Mouse (Mus musculus) lung, postnatal 0 days (tissue): ENCODE measurements around the gene Ciapin1. TPM values are rescaled to one million over a fixed set of nuclear protein-coding genes. Genes with fewer than 3 reads are reported as not detected.
A peak's percentile ranks its signal among the peaks of the same experiment; 100 is the strongest.

Experiments used
- ATAC-seq: fragments of 200-750 bp; cut with Nextera tagmentation; 2 replicates; pipeline ENCODE4 v1.8.0; 2017; ENCODE audit warnings: moderate library complexity
- DNase-seq: peaks from one replicate; pipeline ENCODE4 v3.0.0-alpha.2; 2016; ENCODE audit warnings: low spot score
- H3K27ac ChIP-seq: fragments of 300-500 bp; sonication (generic); 2 replicates; pipeline ENCODE4 v1.5.1; 2014; ENCODE audit warnings: antibody characterized with exemption, mild to moderate bottlenecking, low read length, mixed read lengths
- H3K27me3 ChIP-seq: fragments of 300-500 bp; sonication (generic); replicated peaks from 2 replicates; pipeline ENCODE4 v1.6.1; 2014; ENCODE audit warnings: low read length, mixed read lengths; ENCODE audit not compliant: insufficient read depth
- H3K36me3 ChIP-seq: fragments of 300-500 bp; sonication (generic); 2 replicates; pipeline ENCODE4 v1.6.1; 2014; ENCODE audit warnings: low read length, mixed read lengths; ENCODE audit not compliant: insufficient read depth
- H3K4me1 ChIP-seq: fragments of 300-500 bp; sonication (generic); 2 replicates; pipeline ENCODE4 v1.6.1; 2014; ENCODE audit warnings: antibody characterized with exemption, low read depth, low read length, mixed read lengths; ENCODE audit not compliant: insufficient read depth
- H3K4me2 ChIP-seq: fragments of 300-500 bp; sonication (generic); replicated peaks from 2 replicates; pipeline ENCODE4 v1.6.1; 2014; ENCODE audit warnings: low read depth, mild to moderate bottlenecking, low read length, moderate library complexity, mixed read lengths
- H3K4me3 ChIP-seq: fragments of 300-500 bp; sonication (generic); 2 replicates; pipeline ENCODE4 v1.5.1; 2014; ENCODE audit warnings: low read depth, low read length
- H3K9ac ChIP-seq: fragments of 300-500 bp; sonication (generic); replicated peaks from 2 replicates; pipeline ENCODE4 v1.6.1; 2014; ENCODE audit warnings: low read depth, mild to moderate bottlenecking
- H3K9me3 ChIP-seq: fragments of 300-500 bp; sonication (generic); 2 replicates; pipeline ENCODE4 v1.6.1; 2016; ENCODE audit warnings: low read length, mixed read lengths
- CTCF ChIP-seq: IDR thresholded peaks from 2 replicates; pipeline ENCODE4 v1.5.1; 2016; ENCODE audit warnings: antibody characterized with exemption, mild to moderate bottlenecking
- EP300 ChIP-seq: IDR thresholded peaks from 2 replicates; pipeline ENCODE4 v1.6.1; 2016; ENCODE audit warnings: antibody characterized with exemption, mild to moderate bottlenecking, control low read depth
- WGBS: fragments of 180-500 bp; shearing (Covaris S2); extraction: QIAGEN DNeasy Blood & Tissue Kit; methylation state at CpG from one replicate; pipeline ENCODE4 v1.1.7; 2014; 5-methylcytosine and 5-hydroxymethylcytosine counted together
- polyA plus RNA-seq: library from polyadenylated mRNA; unstranded; fragments of >200 nt; fragmentation: Nextera tagmentation; extraction: Ambion mirVana; gene quantifications from 2 replicates; pipeline ENCODE4 v1.2.1, GENCODE M21; 2015

Gene Ciapin1
- polyA plus RNA-seq, 1 experiment from 2014 or later, result 74.5 TPM

GRCm38 (mm10) chr8:94807506-94807905, 30.7 kb downstream of the Ciapin1 start:
- Histone ChIP-seq H3K27ac (no peak overlapping the region), H3K9ac (no peak overlapping the region), H3K4me2 (no peak overlapping the region), H3K36me3 (no peaks in the 10 kb centered on the region), H3K27me3 (no peaks in the 10 kb centered on the region), H3K9me3 (no peaks in the 10 kb centered on the region), H3K4me1 (no peaks in the 10 kb centered on the region), H3K4me3 (no peak overlapping the region)
- DNase-seq, result no peak
- no peak for ATAC-seq
- 64% methylated on average over 7 of the region's 7 CpGs for WGBS
- no peak for TF ChIP-seq CTCF
- no peak for TF ChIP-seq EP300

GRCm38 (mm10) chr8:94805811-94806210, 32.3 kb downstream of the Ciapin1 start:
- 55% methylated on average over 4 of the region's 4 CpGs for WGBS
- no peak overlapping the region for H3K4me3 ChIP-seq
- no peak for ATAC-seq
- H3K4me2 ChIP-seq, result no peak overlapping the region
- TF ChIP-seq EP300 (no peak), CTCF (no peak)
- no peak overlapping the region for H3K27ac ChIP-seq
- H3K4me1 ChIP-seq, result no peaks in the 10 kb centered on the region
- no peaks in the 10 kb centered on the region for H3K36me3 ChIP-seq
- H3K9me3 ChIP-seq, result no peaks in the 10 kb centered on the region
- no peaks in the 10 kb centered on the region for H3K27me3 ChIP-seq
- DNase-seq, result no peak
- no peak overlapping the region for H3K9ac ChIP-seq

GRCm38 (mm10) chr8:94804546-94805340, 33.4 kb downstream of the Ciapin1 start:
- H3K27me3 ChIP-seq, result no peaks in the 10 kb centered on the region
- no peaks in the 10 kb centered on the region for H3K9me3 ChIP-seq
- no peak for TF ChIP-seq CTCF
- H3K27ac ChIP-seq, result no peak overlapping the region
- DNase-seq (no peak), ATAC-seq (no peak)
- no peaks in the 10 kb centered on the region for H3K36me3 ChIP-seq
- H3K9ac ChIP-seq, result no peak overlapping the region
- 51% methylated on average over 10 of the region's 10 CpGs for WGBS
- no peaks in the 10 kb centered on the region for H3K4me1 ChIP-seq
- H3K4me3 ChIP-seq, result no peak overlapping the region
- no peak overlapping the region for H3K4me2 ChIP-seq

- no peaks in the 10 kb centered on the region for H3K9me3 ChIP-seq
- H3K4me1 ChIP-seq, result no peaks in the 10 kb centered on the region
- H3K36me3 ChIP-seq, result no peaks in the 10 kb centered on the region
- no peaks in the 10 kb centered on the region for H3K27me3 ChIP-seq
- no peak overlapping the region for H3K9ac ChIP-seq
- ATAC-seq (no peak), DNase-seq (no peak)
- 65% methylated on average over 6 of the region's 6 CpGs for WGBS
- no peak for TF ChIP-seq CTCF
- TF ChIP-seq EP300, result no peak
- no peak overlapping the region for H3K27ac ChIP-seq
- no peak overlapping the region for H3K4me2 ChIP-seq
- no peak overlapping the region for H3K4me3 ChIP-seq
Observed at GRCm38 (mm10) chr8:94803551-94803950, 34.6 kb downstream of the Ciapin1 start.

GRCm38 (mm10) chr8:94802375-94802774, 35.8 kb downstream of the Ciapin1 start:
- TF ChIP-seq EP300, result no peak
- TF ChIP-seq CTCF, result no peak
- H3K27me3 ChIP-seq, result no peaks in the 10 kb centered on the region
- WGBS, result 57% methylated on average over 4 of the region's 4 CpGs
- no peaks in the 10 kb centered on the region for H3K9me3 ChIP-seq
- ATAC-seq (no peak), DNase-seq (no peak)
- no peak overlapping the region for H3K4me3 ChIP-seq
- no peak overlapping the region for H3K9ac ChIP-seq
- H3K36me3 ChIP-seq, result no peaks in the 10 kb centered on the region
- H3K4me1 ChIP-seq, result no peaks in the 10 kb centered on the region
- no peak overlapping the region for H3K27ac ChIP-seq
- no peak overlapping the region for H3K4me2 ChIP-seq

- no peak overlapping the region for H3K4me3 ChIP-seq
- no peaks in the 10 kb centered on the region for H3K4me1 ChIP-seq
- no peak overlapping the region for H3K27ac ChIP-seq
- no peak for TF ChIP-seq EP300
- peak; percentile 76 for TF ChIP-seq CTCF
- H3K36me3 ChIP-seq, result no peaks in the 10 kb centered on the region
- no peaks in the 10 kb centered on the region for H3K27me3 ChIP-seq
- WGBS, result 32% methylated on average over 14 of the region's 14 CpGs
- no peak overlapping the region for H3K9ac ChIP-seq
- DNase-seq (peak; percentile 31), ATAC-seq (peak; percentile 30; the same call in 1 of the 2 replicates)
- H3K9me3 ChIP-seq, result no peaks in the 10 kb centered on the region
- H3K4me2 ChIP-seq, result no peak overlapping the region; the same call in 1 of the 2 replicates
Observed at GRCm38 (mm10) chr8:94801293-94802095, 36.7 kb downstream of the Ciapin1 start.
